Mouse (Mus musculus) bone marrow, adult 2 months (tissue): ENCODE results near the gene Rgma.

ENCODE experiments used
- CTCF ChIP-seq: fragments of 200-500 bp; IDR thresholded peaks from 2 replicates; pipeline ENCODE4 v1.5.1; 2011; ENCODE audit warnings: low read length, control low read depth; ENCODE audit not compliant: control insufficient read depth, insufficient read depth
- POLR2A ChIP-seq: fragments of 200-500 bp; IDR thresholded peaks from 2 replicates; pipeline ENCODE4 v1.6.1; 2011; ENCODE audit warnings: low read depth, mild to moderate bottlenecking, control low read depth, low read length, borderline replicate concordance; ENCODE audit not compliant: control insufficient read depth

- TF ChIP-seq CTCF (no peak), POLR2A (no peak)
Measured at GRCm38 (mm10) chr7:73393307-73394012, 18.2 kb downstream of the Rgma start.
